Mouse (Mus musculus) heart, embryonic 12.5 days (tissue): ENCODE data around the gene Sdk2. TPM values are rescaled to one million over a fixed set of nuclear protein-coding genes. Genes with fewer than 3 reads are reported as not detected.

ENCODE experiments used
- ATAC-seq: fragments of 200-750 bp; cut with Nextera tagmentation; 2 replicates; pipeline ENCODE4 v1.8.0; 2017; ENCODE audit warnings: moderate TSS enrichment, moderate library complexity; ENCODE audit not compliant: insufficient number of reproducible peaks, low FRiP score
- H3K27ac ChIP-seq: fragments of 300-500 bp; sonication (generic); 2 replicates; pipeline ENCODE4 v1.5.1; 2016; ENCODE audit warnings: mild to moderate bottlenecking, moderate library complexity; ENCODE audit not compliant: poor library complexity, severe bottlenecking
- H3K27me3 ChIP-seq: fragments of 300-500 bp; sonication (generic); replicated peaks from 2 replicates; pipeline ENCODE4 v1.6.1; 2016; ENCODE audit warnings: mild to moderate bottlenecking, moderate library complexity
- H3K36me3 ChIP-seq: fragments of 300-500 bp; sonication (generic); 2 replicates; pipeline ENCODE4 v1.6.1; 2016; ENCODE audit warnings: mild to moderate bottlenecking, moderate library complexity
- H3K4me1 ChIP-seq: fragments of 300-500 bp; sonication (generic); replicated peaks from 2 replicates; pipeline ENCODE4 v1.6.1; 2016; ENCODE audit warnings: mild to moderate bottlenecking
- H3K4me2 ChIP-seq: fragments of 300-500 bp; sonication (generic); 2 replicates; pipeline ENCODE4 v1.6.1; 2016; ENCODE audit warnings: mild to moderate bottlenecking, moderate library complexity
- H3K4me3 ChIP-seq: fragments of 300-500 bp; sonication (generic); 2 replicates; pipeline ENCODE4 v1.5.1; 2016; ENCODE audit warnings: mild to moderate bottlenecking
- H3K9ac ChIP-seq: fragments of 300-500 bp; sonication (generic); 2 replicates; pipeline ENCODE4 v1.6.1; 2016; ENCODE audit warnings: mild to moderate bottlenecking, moderate library complexity
- H3K9me3 ChIP-seq: fragments of 300-500 bp; sonication (generic); replicated peaks from 2 replicates; pipeline ENCODE4 v1.6.1; 2016; ENCODE audit warnings: mild to moderate bottlenecking, moderate library complexity
- WGBS: fragments of 180-500 bp; shearing (Covaris S2); methylation state at CpG from one replicate; pipeline ENCODE4 v1.1.7; 2016; 5-methylcytosine and 5-hydroxymethylcytosine counted together
- polyA plus RNA-seq: library from polyadenylated mRNA; unstranded; fragments of >200 nt; fragmentation: Nextera tagmentation; extraction: Ambion mirVana; gene quantifications from 2 replicates; pipeline ENCODE4 v1.2.1, GENCODE M21; 2016

Gene Sdk2
- polyA plus RNA-seq, 1 experiment from 2014 or later, result 4.3 TPM

GRCm38 (mm10) chr11:113779680-113780041, 287.2 kb downstream of the Sdk2 start:
- Histone ChIP-seq H3K27me3 (no peaks in the 10 kb centered on the region), H3K4me1 (peaks cover 48% of the 10 kb centered on the region), H3K9ac (no peak overlapping the region), H3K27ac (no peak overlapping the region), H3K9me3 (no peaks in the 10 kb centered on the region), H3K4me2 (no peak overlapping the region), H3K36me3 (no peaks in the 10 kb centered on the region; the same call in 1 of the 2 replicates), H3K4me3 (no peak overlapping the region)
- WGBS, result 29% methylated on average over 6 of the region's 6 CpGs
- 0 out of 2 replicates have a peak, but pooled peaks have one; percentile 20 for ATAC-seq

DNA sequence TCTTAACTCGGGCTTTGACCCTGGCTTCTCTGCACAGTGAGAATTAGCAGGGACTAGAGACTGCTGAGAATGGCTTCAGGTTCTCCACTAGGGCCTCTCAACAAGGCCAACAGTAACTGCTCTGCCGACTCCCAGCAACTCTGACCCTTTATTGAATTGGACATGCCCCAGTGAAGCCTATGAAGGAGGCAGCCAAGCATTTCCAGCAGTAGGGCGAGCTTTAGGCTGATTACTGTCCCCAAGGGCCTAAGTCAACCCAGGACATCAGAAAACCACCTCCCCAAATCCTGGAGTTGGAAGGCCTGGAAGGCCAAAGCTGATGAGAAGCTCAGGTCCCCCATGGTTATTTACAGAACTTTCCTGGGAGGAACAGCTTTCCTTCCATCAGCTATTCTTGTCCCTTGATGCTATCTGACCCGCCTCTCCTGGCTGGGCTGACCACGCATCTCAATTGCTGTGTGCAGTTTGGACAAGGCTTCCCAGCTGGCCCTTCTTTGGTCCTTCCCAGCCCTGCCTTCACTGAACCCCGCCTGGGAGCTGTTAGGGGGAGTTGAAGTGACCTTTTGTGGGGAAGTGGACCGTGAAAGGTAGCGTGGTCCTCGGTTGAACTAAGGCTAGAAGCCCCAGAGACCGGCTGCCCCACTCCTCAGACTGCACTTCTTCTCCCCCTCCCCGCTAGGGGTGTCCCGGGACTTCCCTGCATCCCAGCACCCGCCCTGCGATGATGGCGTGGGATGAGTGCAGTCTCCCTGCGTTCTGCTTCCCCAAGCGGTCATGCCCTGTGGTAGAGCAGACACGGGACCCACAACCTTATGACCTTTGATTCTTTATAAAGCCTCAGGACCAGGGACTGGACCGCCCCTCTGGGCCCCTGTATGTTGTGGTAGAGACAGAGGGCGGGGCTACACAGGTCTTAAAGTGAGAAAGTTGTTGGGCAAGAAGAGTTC, 287.8 kb downstream of the Sdk2 start:
- Histone ChIP-seq H3K4me2 (no peak overlapping the region), H3K9ac (no peak overlapping the region; the same call in 1 of the 2 replicates), H3K27ac (no peak overlapping the region), H3K36me3 (no peaks in the 10 kb centered on the region; the same call in 1 of the 2 replicates), H3K4me3 (no peak overlapping the region), H3K27me3 (no peaks in the 10 kb centered on the region), H3K9me3 (no peaks in the 10 kb centered on the region), H3K4me1 (peaks cover 44% of the 10 kb centered on the region)
- ATAC-seq, result peak; percentile 33; the same call in 1 of the 2 replicates
- WGBS, result 30% methylated on average over 20 of the region's 20 CpGs

DNA sequence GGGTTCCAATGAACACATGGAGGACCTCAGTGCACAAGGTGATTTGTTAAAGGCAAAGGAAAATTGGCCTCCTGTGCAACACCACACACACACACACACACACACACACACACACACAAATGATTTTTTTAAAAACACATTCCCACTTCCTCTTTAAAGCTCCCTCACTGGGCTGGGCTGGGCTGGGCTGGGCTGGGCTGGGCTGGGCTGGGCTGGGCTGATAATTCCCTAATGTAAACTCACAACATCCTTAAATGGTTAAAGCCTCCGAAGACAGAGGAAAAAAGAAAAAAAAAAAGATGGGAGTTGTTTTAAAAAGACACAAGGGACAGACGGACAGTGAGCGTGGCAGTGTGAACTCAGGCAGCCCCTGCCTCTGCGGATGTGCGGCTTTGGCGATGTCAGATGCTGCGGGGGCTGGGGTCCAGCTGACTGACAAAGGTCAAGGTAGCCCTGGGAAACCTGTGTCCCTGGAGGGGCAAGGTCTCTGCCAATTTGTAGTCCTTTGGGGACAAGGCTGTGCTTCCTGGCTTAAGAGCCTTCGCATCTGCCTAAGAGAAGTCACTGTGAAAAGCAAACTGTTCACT, 288.9 kb downstream of the Sdk2 start:
- 54% methylated on average over 8 of the region's 8 CpGs for WGBS
- no peak overlapping the region for H3K9ac ChIP-seq
- no peak overlapping the region for H3K4me2 ChIP-seq
- no peak for ATAC-seq
- no peaks in the 10 kb centered on the region for H3K27me3 ChIP-seq
- peaks cover 44% of the 10 kb centered on the region for H3K4me1 ChIP-seq
- H3K4me3 ChIP-seq, result no peak overlapping the region
- no peaks in the 10 kb centered on the region; the same call in 1 of the 2 replicates for H3K36me3 ChIP-seq
- no peaks in the 10 kb centered on the region for H3K9me3 ChIP-seq
- 0 out of 2 replicates have a peak overlapping the region, but pooled peaks have one; percentile 20 for H3K27ac ChIP-seq

DNA sequence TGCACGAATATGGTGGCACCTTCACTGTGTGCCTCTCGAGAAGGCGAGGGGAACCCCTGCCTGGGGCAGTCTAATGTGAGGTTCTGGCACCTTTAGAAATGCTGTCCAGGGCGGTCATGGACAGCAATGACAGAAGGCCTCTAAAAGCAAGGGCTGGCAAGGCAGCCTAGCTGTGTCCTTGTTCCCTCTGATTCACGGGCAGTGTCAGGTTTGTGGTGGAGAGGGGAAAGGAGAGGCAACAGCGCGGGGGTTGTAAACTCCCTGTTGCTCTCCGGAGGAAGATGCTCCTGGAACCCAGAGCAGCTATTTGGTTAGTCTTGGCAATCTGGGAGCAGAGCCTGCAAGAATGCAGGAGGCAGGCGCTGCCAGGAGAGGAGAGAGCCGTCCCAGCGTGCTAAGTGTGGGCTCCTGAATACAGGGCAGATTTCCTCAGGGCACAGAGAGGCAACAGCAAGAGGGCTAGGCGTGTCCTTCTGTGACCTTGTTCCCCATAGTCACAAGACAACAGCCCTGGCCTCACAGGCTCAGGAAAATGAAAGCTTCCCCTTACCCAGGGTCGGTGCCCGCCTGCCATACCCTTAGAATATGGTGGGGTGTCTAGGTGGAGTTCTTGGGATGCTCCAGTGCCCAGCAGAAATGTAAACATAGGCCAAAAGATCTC, 289.9 kb downstream of the Sdk2 start:
- Histone ChIP-seq H3K27ac (no peak overlapping the region), H3K4me1 (peaks cover 38% of the 10 kb centered on the region), H3K9me3 (no peaks in the 10 kb centered on the region), H3K4me2 (no peak overlapping the region), H3K36me3 (no peaks in the 10 kb centered on the region; the same call in 1 of the 2 replicates), H3K27me3 (no peaks in the 10 kb centered on the region), H3K9ac (no peak overlapping the region), H3K4me3 (no peak overlapping the region)
- no peak for ATAC-seq
- 60% methylated on average over 14 of the region's 14 CpGs for WGBS

DNA sequence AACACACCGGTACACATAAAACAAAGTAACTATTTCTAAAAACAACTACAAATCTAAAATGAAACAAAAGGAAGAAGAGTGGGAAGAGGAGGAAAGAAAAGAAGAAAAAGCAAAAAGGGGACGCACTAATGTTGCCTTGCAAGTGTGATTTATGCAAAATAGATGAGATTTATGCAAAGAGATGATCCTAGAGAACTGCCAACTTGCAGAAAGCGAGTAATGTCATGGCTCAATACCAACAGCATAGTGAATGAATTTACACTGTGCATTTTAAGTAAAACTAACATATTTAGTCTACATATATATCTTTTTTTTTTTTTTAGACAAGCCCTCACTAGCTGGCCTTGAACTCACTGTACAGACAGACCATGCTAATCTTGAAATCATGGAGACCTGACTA, 292.1 kb downstream of the Sdk2 start:
- Histone ChIP-seq H3K9me3 (no peaks in the 10 kb centered on the region), H3K4me2 (no peak overlapping the region), H3K27ac (no peak overlapping the region), H3K4me1 (peaks cover 33% of the 10 kb centered on the region), H3K9ac (no peak overlapping the region), H3K36me3 (no peaks in the 10 kb centered on the region), H3K27me3 (no peaks in the 10 kb centered on the region), H3K4me3 (no peak overlapping the region)
- no peak for ATAC-seq
- 93% methylated on average over 3 of the region's 3 CpGs for WGBS

DNA sequence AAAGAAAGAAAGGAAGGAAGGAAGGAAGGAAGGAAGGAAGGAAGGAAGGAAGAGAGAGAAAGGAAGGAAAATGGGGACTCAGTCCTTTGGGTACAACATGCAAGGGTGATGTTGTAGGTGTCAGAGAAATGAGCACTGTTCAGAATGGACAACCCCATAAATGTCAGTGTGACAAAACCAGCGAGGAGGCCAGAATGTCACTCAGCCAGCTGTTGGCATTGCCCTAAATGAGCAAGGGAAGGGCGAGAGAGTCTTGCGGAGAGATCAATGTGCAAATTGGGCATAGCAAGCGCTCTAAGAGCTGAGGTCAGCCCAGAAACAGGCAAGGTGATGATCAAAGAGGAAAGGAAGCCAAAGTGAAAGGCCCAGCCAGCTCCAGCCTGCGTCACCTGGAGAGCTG, 293.7 kb downstream of the Sdk2 start:
- Histone ChIP-seq H3K4me2 (no peak overlapping the region), H3K27ac (no peak overlapping the region), H3K4me3 (no peak overlapping the region), H3K36me3 (no peaks in the 10 kb centered on the region), H3K27me3 (no peaks in the 10 kb centered on the region), H3K4me1 (peaks cover 19% of the 10 kb centered on the region), H3K9me3 (no peaks in the 10 kb centered on the region), H3K9ac (no peak overlapping the region)
- whole genome bisulfite sequencing, result 90% methylated on average over 5 of the region's 5 CpGs
- ATAC-seq, result no peak

DNA sequence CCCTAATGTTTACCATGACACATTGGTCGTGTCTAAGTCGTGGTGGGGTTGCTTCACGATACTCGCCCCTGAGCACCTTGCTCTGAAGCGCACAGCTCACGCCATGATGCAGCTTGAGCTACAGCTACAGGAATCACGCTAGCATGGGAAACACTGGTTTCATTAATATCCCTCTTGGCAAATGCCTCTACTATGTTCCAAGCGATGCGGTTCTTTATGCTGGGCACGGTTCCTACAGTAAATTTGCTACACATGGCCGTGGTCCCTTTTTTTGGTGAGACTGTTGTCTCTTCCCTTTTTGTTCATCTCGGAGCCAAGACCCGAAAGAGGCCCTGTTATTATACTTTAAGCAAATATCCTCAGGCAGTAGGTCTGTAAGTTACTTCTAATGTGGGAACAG, 295.7 kb downstream of the Sdk2 start:
- no peak overlapping the region for H3K4me2 ChIP-seq
- H3K4me1 ChIP-seq, result peaks cover 22% of the 10 kb centered on the region
- no peaks in the 10 kb centered on the region for H3K36me3 ChIP-seq
- H3K4me3 ChIP-seq, result no peak overlapping the region
- H3K9me3 ChIP-seq, result no peaks in the 10 kb centered on the region
- ATAC-seq, result no peak
- no peaks in the 10 kb centered on the region for H3K27me3 ChIP-seq
- 86% methylated on average over 13 of the region's 13 CpGs for WGBS
- H3K27ac ChIP-seq, result no peak overlapping the region
- no peak overlapping the region for H3K9ac ChIP-seq

DNA sequence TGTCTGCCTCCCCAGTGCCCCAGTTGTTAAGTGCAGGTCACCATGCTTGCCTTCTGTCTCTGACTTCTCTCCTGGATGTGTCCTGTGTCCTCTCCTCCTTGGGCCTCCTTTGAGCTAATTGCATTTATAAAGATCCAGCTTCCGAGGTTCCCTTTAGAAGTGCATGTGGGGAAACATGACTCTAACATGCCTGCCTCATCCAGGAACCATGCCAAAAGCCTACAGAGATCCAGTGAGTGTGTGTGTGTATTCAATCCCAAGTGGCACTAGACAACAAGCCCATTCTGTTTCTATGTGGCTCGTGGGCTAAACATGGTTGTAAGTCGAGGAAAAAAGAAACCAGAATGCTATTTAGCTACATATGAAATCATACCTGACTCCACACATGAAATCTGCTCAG, 298.5 kb downstream of the Sdk2 start:
- H3K9me3 ChIP-seq, result no peaks in the 10 kb centered on the region
- H3K4me3 ChIP-seq, result no peak overlapping the region
- H3K27ac ChIP-seq, result no peak overlapping the region
- no peaks in the 10 kb centered on the region for H3K27me3 ChIP-seq
- H3K36me3 ChIP-seq, result no peaks in the 10 kb centered on the region
- no peak overlapping the region for H3K4me2 ChIP-seq
- no peak overlapping the region for H3K9ac ChIP-seq
- peaks cover 31% of the 10 kb centered on the region for H3K4me1 ChIP-seq
- 77% methylated on average over 3 of the region's 3 CpGs for WGBS
- no peak for ATAC-seq

DNA sequence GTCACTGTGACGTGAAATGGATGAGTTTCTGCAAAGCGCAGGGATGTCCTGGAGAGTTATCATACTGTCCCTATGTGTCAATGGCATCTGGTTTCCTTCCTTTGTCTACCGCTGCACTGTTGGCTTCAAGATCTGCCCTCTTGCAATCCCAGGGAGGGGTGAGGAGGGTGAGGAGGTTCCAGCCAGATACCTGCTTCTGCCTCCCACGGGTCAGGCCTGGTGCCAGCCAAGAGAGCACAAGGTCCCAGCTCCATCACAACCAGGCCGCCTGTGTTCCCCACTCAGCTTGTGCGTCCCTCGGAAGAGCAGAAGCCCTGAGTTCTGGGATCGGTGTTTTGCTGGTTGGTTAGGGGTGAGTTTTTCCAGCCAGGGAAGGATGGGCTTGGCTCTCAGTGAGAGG, 299.6 kb downstream of the Sdk2 start:
- H3K9ac ChIP-seq, result no peak overlapping the region
- no peaks in the 10 kb centered on the region for H3K9me3 ChIP-seq
- no peak overlapping the region for H3K4me2 ChIP-seq
- peak; percentile 26; the same call in 1 of the 2 replicates for ATAC-seq
- H3K27ac ChIP-seq, result peak overlapping the region; percentile 41; the same call in 1 of the 2 replicates
- 32% methylated on average over 8 of the region's 8 CpGs for WGBS
- H3K36me3 ChIP-seq, result no peaks in the 10 kb centered on the region
- H3K4me3 ChIP-seq, result no peak overlapping the region
- no peaks in the 10 kb centered on the region for H3K27me3 ChIP-seq
- H3K4me1 ChIP-seq, result peaks cover 33% of the 10 kb centered on the region

GRCm38 (mm10) chr11:113766284-113766985, 300.4 kb downstream of the Sdk2 start:
- peak overlapping the region; percentile 49; the same call in 1 of the 2 replicates for H3K9ac ChIP-seq
- peak overlapping the region; percentile 43 for H3K27ac ChIP-seq
- no peak overlapping the region for H3K4me3 ChIP-seq
- H3K4me1 ChIP-seq, result peaks cover 32% of the 10 kb centered on the region
- WGBS, result 15% methylated on average over 10 of the region's 10 CpGs
- H3K27me3 ChIP-seq, result no peaks in the 10 kb centered on the region
- H3K4me2 ChIP-seq, result peak overlapping the region; percentile 10
- ATAC-seq, result peak; percentile 56
- H3K9me3 ChIP-seq, result no peaks in the 10 kb centered on the region
- H3K36me3 ChIP-seq, result no peaks in the 10 kb centered on the region
